Mouse (Mus musculus) limb, embryonic 14.5 days (tissue): Measurements from ENCODE around the gene Ksr2. TPM values are rescaled to one million over a fixed set of nuclear protein-coding genes. Genes with fewer than 3 reads are reported as not detected.

ENCODE experiments used
- ATAC-seq: fragments of 200-750 bp; cut with Nextera tagmentation; 2 replicates; pipeline ENCODE4 v1.8.0; 2017; ENCODE audit warnings: low read depth, moderate number of reproducible peaks, moderate TSS enrichment; ENCODE audit not compliant: low FRiP score
- DNase-seq: peaks from one replicate; pipeline ENCODE4 v3.0.0-alpha.2; 2015; ENCODE audit warnings: low spot score
- H3K27ac ChIP-seq: fragments of 300-500 bp; sonication (generic); replicated peaks from 2 replicates; pipeline ENCODE4 v1.5.1; 2014; ENCODE audit warnings: low read depth, mild to moderate bottlenecking, low read length, moderate library complexity, mixed read lengths
- H3K27me3 ChIP-seq: fragments of 300-500 bp; sonication (generic); 2 replicates; pipeline ENCODE4 v1.6.1; 2014; ENCODE audit warnings: low read length, mixed read lengths; ENCODE audit not compliant: control insufficient read depth, insufficient read depth
- H3K36me3 ChIP-seq: fragments of 300-500 bp; sonication (generic); 2 replicates; pipeline ENCODE4 v1.6.1; 2014; ENCODE audit warnings: mild to moderate bottlenecking, low read length, moderate library complexity, mixed read lengths; ENCODE audit not compliant: control insufficient read depth, insufficient read depth
- H3K4me1 ChIP-seq: fragments of 300-500 bp; sonication (generic); 2 replicates; pipeline ENCODE4 v1.6.1; 2014; ENCODE audit warnings: antibody characterized with exemption, low read length, mixed read lengths; ENCODE audit not compliant: control insufficient read depth, insufficient read depth
- H3K4me2 ChIP-seq: fragments of 300-500 bp; sonication (generic); replicated peaks from 2 replicates; pipeline ENCODE4 v1.6.1; 2014; ENCODE audit warnings: low read depth, mild to moderate bottlenecking, low read length, moderate library complexity; ENCODE audit not compliant: severe bottlenecking
- H3K4me3 ChIP-seq: fragments of 300-500 bp; sonication (generic); replicated peaks from 2 replicates; pipeline ENCODE4 v1.5.1; 2014; ENCODE audit warnings: low read length
- H3K9ac ChIP-seq: fragments of 300-500 bp; sonication (generic); 2 replicates; pipeline ENCODE4 v1.6.1; 2014; ENCODE audit warnings: mild to moderate bottlenecking, low read depth, low read length, moderate library complexity; ENCODE audit not compliant: severe bottlenecking
- H3K9me3 ChIP-seq: fragments of 300-500 bp; sonication (generic); 2 replicates; pipeline ENCODE4 v1.6.1; 2016; ENCODE audit warnings: low read length; ENCODE audit not compliant: control insufficient read depth
- POLR2A ChIP-seq: fragments of 200-500 bp; IDR thresholded peaks from 2 replicates; pipeline ENCODE4 v1.8.0; 2012; ENCODE audit warnings: inconsistent platforms, mild to moderate bottlenecking, moderate library complexity, borderline replicate concordance; ENCODE audit not compliant: insufficient read depth, insufficient read length; ENCODE audit errors: extremely low read depth
- WGBS: fragments of 180-500 bp; shearing (Covaris S2); extraction: QIAGEN DNeasy Blood & Tissue Kit; methylation state at CpG from one replicate; pipeline ENCODE4 v1.1.7; 2014; 5-methylcytosine and 5-hydroxymethylcytosine counted together
- polyA plus RNA-seq, 2 experiments: library from polyadenylated mRNA; depleted of rRNA in 1 of 2; stranded (reverse) in 1 of 2; unstranded in 1 of 2; fragments of >200 nt; fragmentation: Nextera tagmentation in 1 of 2; extraction: Ambion mirVana in 1 of 2; gene quantifications; 2 replicates each; pipeline versions ENCODE4 v1.2.1 to v1.2.3; 2012 to 2014

The Ksr2 gene
- polyA plus RNA-seq, 2 experiments: 0.08 to 0.13 TPM

- no peak overlapping the region for H3K9ac ChIP-seq
- no peak for DNase-seq
- H3K9me3 ChIP-seq: no peaks in the 10 kb centered on the region
- no peak overlapping the region for H3K4me2 ChIP-seq
- 54% methylated on average over 6 of the region's 6 CpGs for WGBS
- H3K4me1 ChIP-seq: no peaks in the 10 kb centered on the region
- no peak for ATAC-seq
- no peak overlapping the region for H3K4me3 ChIP-seq
- TF ChIP-seq POLR2A: no peak
- H3K36me3 ChIP-seq: no peaks in the 10 kb centered on the region
- no peak overlapping the region for H3K27ac ChIP-seq
- no peaks in the 10 kb centered on the region for H3K27me3 ChIP-seq
Measured at GRCm38 (mm10) chr5:117589266-117589665, 175.5 kb downstream of the Ksr2 start.

DNA sequence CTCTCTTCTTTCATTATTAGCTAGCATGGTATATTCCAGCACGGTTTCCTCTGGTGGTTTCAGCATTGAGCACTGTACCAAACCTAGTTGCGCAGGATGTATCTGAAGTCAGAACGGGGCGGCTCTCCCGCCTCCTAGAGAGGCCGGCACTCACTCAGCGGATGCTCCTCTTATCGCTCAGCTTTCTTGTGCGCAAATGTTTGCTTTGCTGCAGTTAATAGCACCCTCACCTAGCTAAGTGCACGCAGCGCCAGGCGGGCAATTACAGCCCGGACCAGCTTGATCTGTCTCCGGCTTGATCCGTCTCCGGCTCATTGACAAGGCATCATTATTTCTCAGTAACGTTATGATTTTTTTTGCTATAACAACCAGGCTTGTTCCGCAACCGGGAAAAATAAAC, 179.5 kb downstream of the Ksr2 start:
- Histone ChIP-seq H3K9me3 (no peaks in the 10 kb centered on the region), H3K36me3 (no peaks in the 10 kb centered on the region), H3K27ac (no peak overlapping the region), H3K4me3 (no peak overlapping the region), H3K9ac (no peak overlapping the region), H3K27me3 (no peaks in the 10 kb centered on the region), H3K4me1 (no peaks in the 10 kb centered on the region), H3K4me2 (no peak overlapping the region)
- no peak for ATAC-seq
- 66% methylated on average over 19 of the region's 19 CpGs for WGBS
- no peak for DNase-seq
- TF ChIP-seq POLR2A: no peak

DNA sequence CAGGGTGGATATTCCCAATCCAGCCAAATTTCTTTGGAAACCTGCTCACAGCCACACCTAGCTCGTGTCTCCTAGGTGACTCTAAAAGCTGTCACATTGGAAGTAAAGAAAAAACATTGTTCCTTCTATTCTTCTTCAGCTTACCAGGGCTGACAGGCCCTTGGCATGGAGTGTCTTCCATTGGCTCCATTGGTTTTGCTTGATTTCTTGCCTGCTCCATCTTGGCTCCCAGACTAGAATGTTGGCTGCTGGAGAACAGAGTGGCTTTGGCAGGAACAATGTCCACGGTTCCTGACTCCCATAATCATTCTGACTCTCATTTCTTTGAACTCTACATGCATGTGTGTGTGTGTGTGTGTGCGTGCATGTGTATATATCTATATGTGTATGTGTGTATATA, 183.0 kb downstream of the Ksr2 start:
- ATAC-seq (no peak), DNase-seq (no peak)
- TF ChIP-seq POLR2A: no peak
- Histone ChIP-seq H3K27ac (no peak overlapping the region), H3K4me2 (no peak overlapping the region), H3K27me3 (no peaks in the 10 kb centered on the region), H3K4me3 (no peak overlapping the region), H3K9me3 (no peaks in the 10 kb centered on the region), H3K9ac (no peak overlapping the region), H3K4me1 (no peaks in the 10 kb centered on the region), H3K36me3 (no peaks in the 10 kb centered on the region)
- 91% methylated on average over 3 of the region's 3 CpGs for WGBS

DNA sequence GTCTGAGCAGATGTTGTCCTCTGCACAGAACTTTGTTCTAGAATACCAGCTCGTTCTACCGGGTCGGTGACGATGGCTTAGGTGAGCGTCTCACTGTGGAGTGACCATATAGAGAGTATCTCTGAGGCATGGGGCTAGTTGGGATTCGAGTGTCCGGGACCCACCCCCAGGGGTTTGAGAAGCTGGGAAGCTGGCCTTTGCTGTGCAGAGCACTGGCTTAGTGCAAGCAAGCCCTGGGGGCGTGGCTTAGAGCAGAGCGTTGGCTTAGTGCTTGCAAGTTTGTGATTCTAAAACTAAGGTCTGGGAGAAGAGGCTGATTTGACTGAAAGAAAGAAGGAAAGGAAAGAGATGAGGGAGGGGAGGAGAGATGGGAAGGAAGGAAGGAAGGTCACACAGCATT, 188.2 kb downstream of the Ksr2 start:
- no peak overlapping the region for H3K27ac ChIP-seq
- H3K4me2 ChIP-seq: no peak overlapping the region
- no peak for ATAC-seq
- no peak for DNase-seq
- TF ChIP-seq POLR2A: no peak
- WGBS: 68% methylated on average over 9 of the region's 9 CpGs
- no peaks in the 10 kb centered on the region for H3K27me3 ChIP-seq
- H3K9me3 ChIP-seq: no peaks in the 10 kb centered on the region
- H3K36me3 ChIP-seq: no peaks in the 10 kb centered on the region
- no peak overlapping the region for H3K9ac ChIP-seq
- H3K4me3 ChIP-seq: no peak overlapping the region
- no peaks in the 10 kb centered on the region for H3K4me1 ChIP-seq

DNA sequence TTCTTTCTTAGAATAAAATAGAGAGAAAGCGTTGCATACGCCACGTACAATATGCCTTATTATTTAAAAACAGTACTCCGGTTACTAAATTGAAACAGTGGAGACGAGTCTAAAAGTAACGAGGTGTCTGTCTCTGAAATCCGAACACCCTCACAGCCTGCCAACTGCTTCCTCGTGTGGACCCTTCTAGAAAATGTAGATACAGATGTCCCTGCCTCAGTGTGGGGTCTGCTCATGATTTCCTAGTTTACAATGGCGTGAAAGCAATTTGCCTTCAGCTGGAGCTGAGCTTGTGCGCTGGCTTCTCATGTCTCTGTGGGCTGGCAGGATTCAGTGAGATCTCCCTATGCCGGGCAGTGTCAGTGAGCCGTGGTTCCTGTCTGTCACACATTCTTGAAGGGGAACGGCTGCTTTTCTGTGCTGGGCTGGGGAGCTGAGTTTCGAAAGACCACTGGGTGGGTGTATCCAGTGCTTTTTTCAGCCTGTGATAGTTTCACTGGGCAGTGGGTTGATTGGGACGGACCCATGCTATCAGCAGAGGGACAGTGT, 194.0 kb downstream of the Ksr2 start:
- Histone ChIP-seq H3K27ac (no peak overlapping the region), H3K4me1 (no peaks in the 10 kb centered on the region), H3K36me3 (no peaks in the 10 kb centered on the region), H3K9me3 (no peaks in the 10 kb centered on the region), H3K9ac (no peak overlapping the region), H3K27me3 (no peaks in the 10 kb centered on the region), H3K4me3 (no peak overlapping the region), H3K4me2 (no peak overlapping the region)
- no peak for ATAC-seq
- WGBS: 56% methylated on average over 15 of the region's 15 CpGs
- no peak for TF ChIP-seq POLR2A
- DNase-seq: no peak

DNA sequence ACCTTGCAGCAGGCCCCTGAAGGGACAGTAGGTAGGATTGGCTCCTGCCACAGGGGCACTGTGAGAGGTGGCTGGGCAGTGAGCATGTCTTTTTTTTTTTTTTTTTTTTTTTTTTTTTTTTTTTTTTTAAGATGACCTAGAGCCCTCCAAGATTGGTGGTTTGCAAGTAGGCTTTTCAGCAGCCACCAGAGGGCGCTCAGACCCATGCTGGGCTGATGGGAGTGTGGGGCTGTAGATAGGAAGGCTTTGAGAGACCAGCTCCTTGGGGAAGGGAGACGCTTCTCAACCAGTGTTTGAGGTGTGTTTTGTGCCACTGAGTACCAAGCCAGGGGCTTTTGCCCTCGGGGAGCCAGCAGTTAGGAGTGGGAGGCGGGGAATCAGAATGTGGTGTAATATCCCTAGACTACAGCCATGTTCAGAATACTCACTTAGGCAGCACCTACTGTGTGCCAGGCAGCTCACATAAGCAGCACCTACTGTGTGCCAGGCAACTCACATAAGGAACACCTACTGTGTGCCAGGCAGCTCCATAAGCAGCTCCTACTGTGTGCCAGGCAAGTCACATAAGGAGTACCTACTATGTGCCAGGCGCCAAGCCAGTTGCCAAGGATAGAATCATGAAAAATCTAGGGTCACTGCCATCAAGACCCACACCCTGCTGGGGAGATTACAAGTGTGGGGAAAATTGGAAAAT, 200.7 kb downstream of the Ksr2 start:
- H3K27ac ChIP-seq: no peak overlapping the region
- DNase-seq (peak; percentile 75), ATAC-seq (no peak)
- no peaks in the 10 kb centered on the region for H3K36me3 ChIP-seq
- H3K4me3 ChIP-seq: no peak overlapping the region
- no peak overlapping the region for H3K4me2 ChIP-seq
- WGBS: 40% methylated on average over 5 of the region's 5 CpGs
- H3K27me3 ChIP-seq: no peaks in the 10 kb centered on the region
- no peaks in the 10 kb centered on the region for H3K4me1 ChIP-seq
- H3K9me3 ChIP-seq: no peaks in the 10 kb centered on the region
- no peak for TF ChIP-seq POLR2A
- no peak overlapping the region for H3K9ac ChIP-seq
